Mouse (Mus musculus): ENCODE measurements at regions not wholly inside any gene's neighbourhood (a gene's known extent, or its start where the extent isn't known, plus 50 kb on each side); places are given as distances from the start of the nearest gene placed in this dataset.
A peak's percentile ranks its signal among the peaks of the same experiment; 100 is the strongest.

DNA sequence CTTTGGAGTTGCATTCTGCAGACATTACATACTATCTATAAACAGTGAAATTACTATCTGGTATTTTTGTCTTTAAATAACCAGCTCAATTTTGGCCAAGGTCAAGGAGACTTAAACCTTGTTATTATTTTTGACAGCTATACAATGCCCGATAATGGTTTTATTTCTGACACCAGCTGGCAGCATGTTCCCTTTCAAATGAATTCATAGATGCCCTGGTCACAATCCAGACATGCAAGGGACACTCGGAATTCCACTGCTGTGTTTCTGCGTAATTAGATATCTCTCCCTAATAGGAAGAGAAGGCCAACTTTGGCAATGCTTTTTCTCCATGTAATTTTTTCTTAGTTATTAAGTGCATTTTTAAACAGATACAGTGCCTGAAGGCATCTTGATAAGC lies 87.3 kb downstream of the Gm11146 start:
- Histone ChIP-seq H3K4me3 (ENCODE audit: insufficient read depth, poor library complexity, severe bottlenecking) (no peak overlapping the region), H3K79me2 (ENCODE audit: control insufficient read depth, insufficient read depth) (no peaks in the 10 kb centered on the region), H3K79me3 (ENCODE audit: low read depth) (no peaks in the 10 kb centered on the region), H3K27me3 (ENCODE audit: control insufficient read depth, insufficient read depth, insufficient read length) (no peaks in the 10 kb centered on the region), H3ac (ENCODE audit: control insufficient read depth, insufficient read length, low read depth) (no peak overlapping the region), H3K36me3 (ENCODE audit: control insufficient read depth, insufficient read depth) (no peaks in the 10 kb centered on the region)
- no peak for TF ChIP-seq MAX (IDR thresholded peaks at IDR 0.05)

DNA sequence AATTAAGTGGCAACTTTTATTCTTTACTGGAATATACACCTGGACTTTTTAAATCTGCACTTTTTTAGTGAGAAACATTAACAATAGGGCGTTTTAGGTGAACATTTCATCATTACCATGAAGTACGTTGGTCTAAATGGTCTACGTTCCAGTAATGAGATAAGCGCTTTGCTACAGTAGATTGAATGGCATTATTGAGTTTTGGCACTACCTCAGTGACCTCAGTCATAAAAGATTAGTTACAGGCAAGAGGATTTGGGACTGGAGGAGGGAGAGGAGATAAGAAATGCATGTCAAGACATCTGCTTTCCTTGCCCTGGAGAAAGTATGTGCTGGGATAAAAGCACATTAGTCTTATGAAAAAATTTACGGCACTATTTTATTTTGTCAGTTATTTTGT lies 98.3 kb downstream of the Gm11146 start:
- Histone ChIP-seq H3ac (ENCODE audit: control insufficient read depth, insufficient read length, low read depth) (no peak overlapping the region), H3K79me2 (ENCODE audit: control insufficient read depth, insufficient read depth) (no peaks in the 10 kb centered on the region), H3K4me3 (ENCODE audit: insufficient read depth, poor library complexity, severe bottlenecking) (no peak overlapping the region), H3K36me3 (ENCODE audit: control insufficient read depth, insufficient read depth) (no peaks in the 10 kb centered on the region), H3K79me3 (ENCODE audit: low read depth) (peaks cover 2% of the 10 kb centered on the region), H3K27me3 (ENCODE audit: control insufficient read depth, insufficient read depth, insufficient read length) (no peaks in the 10 kb centered on the region)
- TF ChIP-seq MYOD1 (IDR thresholded peaks at IDR 0.05; ENCODE audit: control insufficient read depth, insufficient read length, low read depth): no peak
- TF ChIP-seq CEBPB (IDR thresholded peaks at IDR 0.05; ENCODE audit: low read depth): no peak
- no peak for TF ChIP-seq FOSL1 (IDR thresholded peaks at IDR 0.05; ENCODE audit: insufficient read depth, low read length, poor library complexity, severe bottlenecking)
- no peak for TF ChIP-seq USF1 (IDR thresholded peaks at IDR 0.05; ENCODE audit: low read depth)
- no peak for TF ChIP-seq MAX (IDR thresholded peaks at IDR 0.05)
- no peak for TF ChIP-seq CTCF (IDR thresholded peaks at IDR 0.05; ENCODE audit: control insufficient read depth, insufficient read depth, insufficient read length)
- TF ChIP-seq MYOG (IDR thresholded peaks at IDR 0.05; ENCODE audit: control insufficient read depth, extremely low read depth, insufficient read length): no peak

DNA sequence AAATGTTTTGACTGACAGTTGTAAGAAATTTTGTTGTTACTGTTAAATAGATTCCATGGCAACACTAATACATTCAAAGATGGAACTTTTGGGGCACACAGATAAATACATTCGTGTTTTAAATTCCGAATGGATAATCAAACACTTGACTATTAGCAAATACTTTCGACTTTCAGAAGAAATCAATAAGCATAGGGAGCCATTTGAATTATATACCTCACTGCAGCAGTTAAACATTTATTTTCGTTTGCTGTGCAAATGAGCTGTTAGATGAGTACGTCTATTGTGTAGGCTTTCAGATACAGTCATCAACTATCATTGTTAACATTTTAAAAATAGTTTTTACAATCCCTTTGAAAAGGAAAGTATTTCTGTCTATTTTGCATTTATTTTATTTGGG lies 99.0 kb downstream of the Gm11146 start:
- H3K4me3 ChIP-seq (ENCODE audit: insufficient read depth, poor library complexity, severe bottlenecking): no peak overlapping the region
- no peaks in the 10 kb centered on the region for H3K36me3 ChIP-seq (ENCODE audit: control insufficient read depth, insufficient read depth)
- no peak for TF ChIP-seq MYOG (IDR thresholded peaks at IDR 0.05; ENCODE audit: control insufficient read depth, extremely low read depth, insufficient read length)
- H3K79me3 ChIP-seq (ENCODE audit: low read depth): peaks cover 2% of the 10 kb centered on the region
- H3K27me3 ChIP-seq (ENCODE audit: control insufficient read depth, insufficient read depth, insufficient read length): no peaks in the 10 kb centered on the region
- no peak overlapping the region for H3ac ChIP-seq (ENCODE audit: control insufficient read depth, insufficient read length, low read depth)
- H3K79me2 ChIP-seq (ENCODE audit: control insufficient read depth, insufficient read depth): no peaks in the 10 kb centered on the region

DNA sequence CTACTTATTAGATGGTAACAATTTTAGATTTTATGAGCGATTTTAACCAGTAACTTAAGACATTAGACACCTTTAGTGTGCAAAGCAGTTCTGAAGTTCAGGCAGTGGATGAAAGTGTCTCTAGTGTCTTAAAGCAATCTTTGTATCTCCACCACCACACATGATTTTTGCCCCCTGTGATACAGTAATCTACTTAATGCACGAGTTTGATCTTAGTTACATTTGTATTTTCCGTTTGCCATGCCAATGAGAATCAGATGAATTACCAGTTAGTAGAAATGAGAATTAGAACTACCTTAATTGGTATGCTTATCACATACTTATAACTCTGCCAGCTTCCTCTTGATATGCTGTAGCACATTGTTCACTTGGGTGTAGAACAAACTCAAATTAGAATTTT lies 99.9 kb downstream of the Gm11146 start:
- Histone ChIP-seq H3K36me3 (ENCODE audit: control insufficient read depth, insufficient read depth) (no peaks in the 10 kb centered on the region), H3K27me3 (ENCODE audit: control insufficient read depth, insufficient read depth, insufficient read length) (no peaks in the 10 kb centered on the region), H3K79me2 (ENCODE audit: control insufficient read depth, insufficient read depth) (no peaks in the 10 kb centered on the region), H3ac (ENCODE audit: control insufficient read depth, insufficient read length, low read depth) (no peak overlapping the region), H3K4me3 (ENCODE audit: insufficient read depth, poor library complexity, severe bottlenecking) (no peak overlapping the region), H3K79me3 (ENCODE audit: low read depth) (peaks cover 2% of the 10 kb centered on the region)
- TF ChIP-seq MYOG (IDR thresholded peaks at IDR 0.05; ENCODE audit: control insufficient read depth, extremely low read depth, insufficient read length): no peak
- TF ChIP-seq CEBPB (IDR thresholded peaks at IDR 0.05; ENCODE audit: low read depth): no peak
- TF ChIP-seq MYOD1 (IDR thresholded peaks at IDR 0.05; ENCODE audit: control insufficient read depth, insufficient read length, low read depth): no peak
- no peak for TF ChIP-seq MAX (IDR thresholded peaks at IDR 0.05)
- TF ChIP-seq CTCF (IDR thresholded peaks at IDR 0.05; ENCODE audit: control insufficient read depth, insufficient read depth, insufficient read length): no peak
- TF ChIP-seq USF1 (IDR thresholded peaks at IDR 0.05; ENCODE audit: low read depth): no peak

DNA sequence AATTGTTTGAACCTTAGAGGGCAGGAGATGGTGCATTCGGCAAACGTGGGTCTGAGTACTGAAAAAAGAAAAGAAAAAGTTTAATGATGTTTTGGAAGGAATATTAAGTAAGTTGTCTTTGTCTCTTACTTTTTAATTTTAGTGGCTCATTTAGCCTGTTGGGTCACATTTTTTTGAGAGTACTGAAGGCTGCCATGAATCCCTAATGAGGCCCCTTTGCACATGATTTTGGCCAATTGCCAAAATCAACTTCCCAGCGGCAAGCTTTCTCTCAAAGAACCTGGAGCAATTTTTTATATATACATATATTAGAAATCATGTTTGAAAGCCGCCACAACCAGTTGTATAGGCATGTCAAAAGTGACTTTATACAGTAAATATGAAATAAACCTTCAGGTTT lies 100.9 kb downstream of the Gm11146 start:
- H3K79me2 ChIP-seq (ENCODE audit: control insufficient read depth, insufficient read depth): no peaks in the 10 kb centered on the region
- H3ac ChIP-seq (ENCODE audit: control insufficient read depth, insufficient read length, low read depth): no peak overlapping the region
- H3K4me3 ChIP-seq (ENCODE audit: insufficient read depth, poor library complexity, severe bottlenecking): peak overlapping the region; percentile 22

DNA sequence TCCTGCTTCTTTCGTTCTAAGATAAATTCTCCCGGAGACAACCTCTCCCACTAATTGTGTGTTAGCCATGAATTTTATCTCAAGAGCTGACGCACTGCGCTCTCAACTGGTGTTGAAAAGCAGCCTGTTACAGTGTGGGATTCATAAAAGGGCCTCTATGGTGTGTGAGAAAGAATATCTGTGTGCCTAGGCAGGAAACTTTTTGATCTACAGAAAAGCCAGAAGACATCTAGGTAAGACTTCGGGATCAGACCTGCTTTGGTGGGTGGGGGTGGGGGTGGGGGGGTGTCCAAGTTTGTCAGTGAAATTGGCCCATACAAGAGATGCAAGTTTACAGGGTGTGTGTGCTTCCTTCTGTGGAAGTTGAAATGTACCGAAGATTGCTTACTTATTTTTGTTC lies 101.5 kb downstream of the Gm11146 start:
- peak overlapping the region; percentile 48 for H3ac ChIP-seq (ENCODE audit: control insufficient read depth, insufficient read length, low read depth)
- H3K36me3 ChIP-seq (ENCODE audit: control insufficient read depth, insufficient read depth): no peaks in the 10 kb centered on the region
- TF ChIP-seq MYOG (IDR thresholded peaks at IDR 0.05; ENCODE audit: control insufficient read depth, extremely low read depth, insufficient read length): no peak
- no peak for TF ChIP-seq FOSL1 (IDR thresholded peaks at IDR 0.05; ENCODE audit: insufficient read depth, low read length, poor library complexity, severe bottlenecking)
- TF ChIP-seq CTCF (IDR thresholded peaks at IDR 0.05; ENCODE audit: control insufficient read depth, insufficient read depth, insufficient read length): no peak
- TF ChIP-seq MAX (IDR thresholded peaks at IDR 0.05): no peak
- no peak for TF ChIP-seq MYOD1 (IDR thresholded peaks at IDR 0.05; ENCODE audit: control insufficient read depth, insufficient read length, low read depth)
- no peak for TF ChIP-seq USF1 (IDR thresholded peaks at IDR 0.05; ENCODE audit: low read depth)
- no peak for TF ChIP-seq CEBPB (IDR thresholded peaks at IDR 0.05; ENCODE audit: low read depth)
- no peaks in the 10 kb centered on the region for H3K79me2 ChIP-seq (ENCODE audit: control insufficient read depth, insufficient read depth)
- peaks cover 2% of the 10 kb centered on the region for H3K79me3 ChIP-seq (ENCODE audit: low read depth)
- no peaks in the 10 kb centered on the region for H3K27me3 ChIP-seq (ENCODE audit: control insufficient read depth, insufficient read depth, insufficient read length)
- H3K4me3 ChIP-seq (ENCODE audit: insufficient read depth, poor library complexity, severe bottlenecking): peak overlapping the region; percentile 22

More for the DNA sequence above, 100.9 kb downstream of the Gm11146 start:
- H3K79me3 ChIP-seq (ENCODE audit: low read depth): peaks cover 2% of the 10 kb centered on the region
- TF ChIP-seq CEBPB (IDR thresholded peaks at IDR 0.05; ENCODE audit: low read depth) (no peak), CTCF (IDR thresholded peaks at IDR 0.05; ENCODE audit: control insufficient read depth, insufficient read depth, insufficient read length) (no peak), MAX (IDR thresholded peaks at IDR 0.05) (no peak), USF1 (IDR thresholded peaks at IDR 0.05; ENCODE audit: low read depth) (no peak), MYOG (IDR thresholded peaks at IDR 0.05; ENCODE audit: control insufficient read depth, extremely low read depth, insufficient read length) (no peak), MYOD1 (IDR thresholded peaks at IDR 0.05; ENCODE audit: control insufficient read depth, insufficient read length, low read depth) (no peak), FOSL1 (IDR thresholded peaks at IDR 0.05; ENCODE audit: insufficient read depth, low read length, poor library complexity, severe bottlenecking) (no peak)
- no peaks in the 10 kb centered on the region for H3K27me3 ChIP-seq (ENCODE audit: control insufficient read depth, insufficient read depth, insufficient read length)
- H3K36me3 ChIP-seq (ENCODE audit: control insufficient read depth, insufficient read depth): no peaks in the 10 kb centered on the region
